Comparison of ENCODE assay signal across 10 mouse cellular contexts in genomic region chr4:145192686-145193085, GRCm38 (mm10). TPM values are rescaled to one million over a fixed set of nuclear protein-coding genes. Genes with fewer than 3 reads are reported as not detected.
DNase-seq lines count a peak whose midpoint lies in the region; ATAC-seq lines count a peak whose summit lies in the region.
"Had no signal": no experiment of that assay in that cellular context is flagged by ENCODE, and none has a peak within 500 bp of the region (broad histone marks: within the 10 kb centered on the region; RNA-seq: fewer than 3 reads in every experiment).

No protein-coding gene starts in this region.

- peaks cover 17% of the 10 kb centered on the region for H3K4me1 ChIP-seq in forebrain, embryonic 16.5 days (replicated peaks; ENCODE audit: control insufficient read depth, insufficient read depth, low read length)

- intact Hi-C loops in left cerebral cortex, postnatal 4 days (cut with DNase I): no loop called here

- no peak overlapping the region for H3K9ac ChIP-seq in forebrain, embryonic 16.5 days (replicated peaks; ENCODE audit: low read depth, low read length)

- no peak overlapping the region for H3K27ac ChIP-seq in forebrain, embryonic 16.5 days (ENCODE audit: low read length)

- H3K4me2 ChIP-seq in forebrain, embryonic 16.5 days (ENCODE audit: low read length): no peak overlapping the region

- peak; percentile 76 for DNase-seq in gastrocnemius, adult 18-20 months (ENCODE audit: low spot score)
- no peak for DNase-seq in gastrocnemius, postnatal 4 days (ENCODE audit: low spot score in 2 of 2)
- DNase-seq in adrenal gland, adult (ENCODE audit: inconsistent age in 2 of 2, low spot score in 1 of 2): peak; percentile 81 to 93
- DNase-seq in fat pad, adult 2 months (ENCODE audit: extremely low read depth, low read depth, low spot score): peak; percentile 55
- DNase-seq in kidney, postnatal 14 days: peak; percentile 34
- DNase-seq in retina, embryonic 14.5 days (ENCODE audit: low spot score): no peak
- DNase-seq in left cerebral cortex, postnatal 4 days: no peak
- DNase-seq: midbrain, embryonic 14.5 days; right cerebral cortex, postnatal 4 days had no signal

- ATAC-seq in forebrain, embryonic 16.5 days: no peak

- H3K9me3 ChIP-seq in forebrain, embryonic 16.5 days (ENCODE audit: control insufficient read depth, low read length): no peaks in the 10 kb centered on the region

- no peak overlapping the region for H3K4me3 ChIP-seq in forebrain, embryonic 16.5 days (replicated peaks; ENCODE audit: low read length)

- peaks cover 10% of the 10 kb centered on the region for H3K36me3 ChIP-seq in forebrain, embryonic 16.5 days (ENCODE audit: control insufficient read depth, insufficient read depth)

- no peaks in the 10 kb centered on the region for H3K27me3 ChIP-seq in forebrain, embryonic 16.5 days (replicated peaks; ENCODE audit: control insufficient read depth, insufficient read depth, low read length)

RNA-seq across cellular contexts. Expression of gene Vps13d, which starts 2.1 kb away (rescaled TPM):
- 10 to 100 TPM; 28.7 to 34.3 TPM for total RNA-seq in gastrocnemius, adult 18-20 months (2021)
- 10 to 100 TPM; 43.3 to 45.1 TPM for total RNA-seq in gastrocnemius, postnatal 4 days (2021)
- 10 to 100 TPM; 50.3 to 51.0 TPM for total RNA-seq in left cerebral cortex, postnatal 4 days (2021)
- 9.2 and 9.4 TPM in 2 replicates for polyA plus RNA-seq in forebrain, embryonic 16.5 days (2015; fragmentation: Nextera tagmentation; extraction: Ambion mirVana)

RNA-seq across cellular contexts. Expression of gene Tnfrsf1b, which starts 54.0 kb away (rescaled TPM):
- 1 to 10 TPM; 1.5 to 2.9 TPM for total RNA-seq in gastrocnemius, adult 18-20 months (2021)
- 1 to 10 TPM; 7.3 to 9.2 TPM for total RNA-seq in gastrocnemius, postnatal 4 days (2021)
- 1 to 10 TPM; 2.4 to 2.9 TPM for total RNA-seq in left cerebral cortex, postnatal 4 days (2021)
- 2.4 and 2.5 TPM in 2 replicates for polyA plus RNA-seq in forebrain, embryonic 16.5 days (2015; fragmentation: Nextera tagmentation; extraction: Ambion mirVana)

Comparison
In these comparisons a context has a peak if more than half of its experiments do, and no peak if none do; other contexts are left out.
1. DNase-seq: peak in gastrocnemius, adult 18-20 months (single experiment), adrenal gland, adult (2 of 2), fat pad, adult 2 months (single experiment) and kidney, postnatal 14 days (single experiment); none in gastrocnemius, postnatal 4 days (0 of 2), retina, embryonic 14.5 days (single experiment) and left cerebral cortex, postnatal 4 days (single experiment).